Mouse (Mus musculus): Measurements from ENCODE around the gene Cnga3. TPM values are rescaled to one million over a fixed set of nuclear protein-coding genes. Genes with fewer than 3 reads are reported as not detected.

The Cnga3 gene
- under 1 TPM in 1 of 2 experiments, not detected in 1; 0.29 TPM for polyA plus RNA-seq (2017; shearing (Covaris generic))

DNA sequence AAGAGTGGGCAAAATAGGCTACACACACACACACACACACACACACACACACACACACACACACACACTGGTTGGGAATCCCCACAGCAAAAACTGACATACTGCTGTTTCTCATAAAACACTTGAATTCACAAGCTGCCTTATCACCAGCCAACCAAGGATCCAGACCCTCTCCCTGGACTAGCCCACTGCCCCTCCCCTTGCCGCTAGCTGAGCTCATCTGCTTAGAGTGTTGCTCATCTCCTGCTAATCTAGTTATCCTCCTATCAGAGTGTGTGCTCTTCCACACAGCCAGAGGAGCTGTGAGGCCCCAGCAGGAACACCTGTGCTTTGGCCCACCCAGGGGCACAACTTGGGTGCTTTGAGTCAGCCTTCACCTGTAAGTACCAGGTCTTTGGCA is at the start of gene Cnga3:
Cnga3 (plus strand) TSS at position 291 of the 400 bp plus-strand sequence.
- ATAC-seq = no peak

DNA sequence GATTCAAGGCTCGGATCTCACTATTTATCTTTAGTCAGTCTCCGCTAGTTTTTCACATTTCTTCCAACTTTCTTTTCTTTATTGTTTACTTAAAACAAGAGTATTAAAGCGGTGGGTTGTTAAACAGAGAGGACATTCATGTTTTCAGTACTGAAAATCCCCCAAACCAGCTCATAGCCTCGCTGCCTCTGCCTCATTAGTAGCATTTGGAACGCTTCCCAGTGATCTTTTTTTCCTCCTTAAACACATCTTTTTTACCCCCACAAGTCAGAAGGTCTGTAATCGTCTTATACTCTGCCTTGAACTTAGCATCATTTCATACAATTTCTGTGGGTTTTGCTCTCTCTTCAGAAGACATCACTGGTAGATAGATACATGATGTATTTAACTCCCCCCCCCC is 48.2 kb upstream of the Cnga3 start:
- ATAC-seq = no peak

DNA sequence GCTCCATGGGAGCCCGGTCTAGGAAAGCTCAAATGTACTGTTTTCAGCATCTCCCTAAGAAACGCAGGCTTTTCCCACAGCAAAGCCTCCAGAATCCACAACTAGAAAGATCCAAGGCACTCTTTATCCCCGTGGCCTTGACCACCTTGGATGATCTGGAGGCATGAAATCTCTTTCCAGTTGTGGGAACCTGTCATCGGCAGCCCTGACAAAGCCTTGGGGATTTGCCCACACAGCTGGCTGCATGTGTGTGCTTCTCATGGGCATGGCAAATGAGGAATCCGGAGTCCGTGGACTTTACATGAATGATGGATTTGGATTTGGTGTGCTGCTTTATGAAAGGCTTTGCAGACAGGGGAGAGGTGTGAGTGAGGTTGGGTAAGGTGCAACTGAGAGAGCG is 46.3 kb upstream of the Cnga3 start:
- no peak for ATAC-seq

DNA sequence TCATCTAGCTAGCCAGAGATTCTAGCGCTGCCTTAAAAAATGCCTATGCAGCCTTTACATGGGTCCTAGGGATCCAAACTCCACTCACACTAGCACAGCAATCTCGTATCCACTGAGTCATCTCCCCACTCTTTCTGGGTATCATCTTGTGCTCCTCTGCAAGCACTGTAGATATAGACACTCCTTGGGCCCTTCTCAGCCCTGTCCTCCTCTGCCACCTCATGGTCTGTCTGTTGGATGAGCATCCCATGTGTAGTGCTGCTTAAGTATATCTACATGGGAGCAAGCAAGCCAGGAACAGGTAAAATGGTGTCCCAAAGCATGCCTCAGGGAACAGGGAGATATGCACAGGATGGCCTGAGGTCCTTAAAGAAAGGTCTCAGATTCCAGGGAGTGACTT is 36.4 kb upstream of the Cnga3 start:
- ATAC-seq = no peak

DNA sequence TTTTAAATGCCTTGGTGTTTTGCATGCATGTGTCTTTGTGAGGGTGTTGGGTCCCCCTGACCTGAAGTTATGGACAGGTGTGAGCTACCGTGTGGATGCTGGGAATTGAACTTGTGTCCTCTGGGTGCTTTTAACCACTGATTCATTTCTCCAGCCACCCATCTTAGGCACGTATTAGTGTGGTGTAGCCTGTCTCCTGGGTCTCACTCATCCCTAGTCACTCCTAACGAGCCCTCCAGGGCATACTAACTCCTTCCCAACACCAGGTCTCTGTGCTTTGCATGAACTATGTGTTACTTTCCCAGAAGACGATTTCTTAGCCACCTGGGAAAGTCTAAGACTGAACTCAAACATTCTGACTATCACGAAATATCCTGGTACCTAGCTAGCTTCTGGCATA is 34.4 kb upstream of the Cnga3 start:
- ATAC-seq = no peak

DNA sequence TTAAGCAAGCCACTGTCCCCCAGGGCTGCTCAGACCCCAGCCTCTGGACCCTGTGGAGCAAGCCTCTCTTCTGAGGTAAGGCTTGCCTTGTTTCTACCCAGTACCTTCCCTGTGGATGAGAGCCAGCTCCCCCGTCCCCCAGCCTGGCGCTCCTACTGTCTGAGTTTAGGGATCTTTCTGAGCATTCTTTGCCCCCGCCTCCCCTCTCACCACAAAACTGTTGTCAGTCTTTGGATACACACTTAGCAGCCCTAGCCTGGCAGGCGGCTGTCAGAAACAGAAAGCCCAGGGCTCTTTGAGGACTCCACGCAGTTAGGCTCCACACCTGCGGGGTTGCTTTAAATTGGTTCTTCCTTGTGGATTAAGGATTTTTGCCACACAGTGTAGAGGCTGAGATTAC is 27.2 kb upstream of the Cnga3 start:
- no peak for ATAC-seq

DNA sequence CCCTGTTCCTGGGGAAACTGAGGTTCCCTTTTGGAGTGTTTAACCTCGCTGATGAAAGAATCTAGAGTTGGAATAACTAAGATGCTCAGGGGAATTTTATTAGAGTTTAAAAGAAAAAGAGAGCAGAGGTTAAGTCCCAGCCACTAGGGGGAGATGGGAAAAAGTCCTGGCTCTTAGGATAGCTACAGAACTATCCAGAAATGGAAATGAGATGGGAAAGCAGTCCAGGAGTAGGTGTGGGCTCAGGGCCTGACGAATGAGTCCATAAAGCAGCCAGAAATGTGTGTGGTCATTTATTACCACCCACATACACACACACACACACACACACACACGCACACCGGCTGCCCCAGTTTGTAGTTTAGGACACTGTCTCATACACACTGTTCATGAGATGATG is 19.6 kb upstream of the Cnga3 start:
- ATAC-seq = no peak

DNA sequence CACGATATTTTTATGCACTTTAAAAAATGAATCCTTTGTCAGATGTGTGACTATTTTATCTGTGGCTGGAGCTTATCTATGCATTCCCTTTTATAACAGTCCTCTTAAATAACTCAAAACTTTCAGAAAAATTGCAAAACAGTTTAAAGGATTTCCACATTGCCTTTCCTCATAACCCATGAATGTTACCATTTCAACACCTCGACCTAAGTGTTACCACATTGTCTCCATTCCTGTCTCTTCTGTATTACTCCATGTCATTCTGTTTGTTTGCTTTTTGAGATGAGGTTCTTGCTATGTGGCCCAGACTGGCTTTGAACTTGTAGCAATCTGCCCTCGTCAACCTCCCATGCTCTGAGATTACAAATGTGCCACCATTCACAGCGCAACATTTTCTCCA is 12.8 kb upstream of the Cnga3 start:
- no peak for ATAC-seq

DNA sequence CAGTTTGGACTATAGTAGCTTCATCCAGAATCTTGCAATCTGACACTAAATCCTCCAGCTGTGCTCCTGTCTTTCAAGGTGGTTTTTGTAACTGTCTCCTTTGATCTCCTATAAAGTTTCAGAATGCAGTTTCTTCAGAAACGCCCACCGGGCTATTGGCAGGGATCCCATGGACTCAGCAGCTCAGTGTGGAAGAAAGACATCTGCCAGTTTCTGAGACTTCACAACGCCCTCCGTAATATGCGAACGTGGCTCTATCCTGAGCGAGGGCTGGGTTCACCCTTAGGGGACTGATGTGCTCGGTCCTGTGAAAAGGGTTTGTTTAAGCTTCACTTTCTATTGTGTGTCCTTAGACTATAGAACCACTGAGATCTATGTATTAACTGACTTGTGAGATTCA is 6.5 kb upstream of the Cnga3 start:
- no peak for ATAC-seq

DNA sequence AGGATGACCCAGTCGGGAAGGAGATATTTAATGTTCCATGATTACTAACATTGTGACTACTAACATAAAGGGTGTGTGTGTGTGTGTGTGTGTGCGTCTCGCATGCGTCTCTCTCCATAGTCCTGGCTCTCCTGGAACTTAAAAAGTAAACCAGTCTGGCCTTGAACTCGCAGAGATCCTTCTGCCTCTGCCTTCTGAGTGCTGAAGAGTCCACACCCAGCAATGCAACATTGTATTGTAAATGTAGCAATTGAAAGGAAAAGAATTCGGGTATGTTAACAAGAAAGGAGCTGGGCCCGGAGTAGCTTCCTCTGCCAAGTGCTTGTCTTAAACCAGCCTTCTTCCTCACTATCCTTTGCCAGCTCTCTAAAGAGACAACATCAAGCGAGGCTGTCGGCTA is 1.9 kb upstream of the Cnga3 start:
- no peak for ATAC-seq

DNA sequence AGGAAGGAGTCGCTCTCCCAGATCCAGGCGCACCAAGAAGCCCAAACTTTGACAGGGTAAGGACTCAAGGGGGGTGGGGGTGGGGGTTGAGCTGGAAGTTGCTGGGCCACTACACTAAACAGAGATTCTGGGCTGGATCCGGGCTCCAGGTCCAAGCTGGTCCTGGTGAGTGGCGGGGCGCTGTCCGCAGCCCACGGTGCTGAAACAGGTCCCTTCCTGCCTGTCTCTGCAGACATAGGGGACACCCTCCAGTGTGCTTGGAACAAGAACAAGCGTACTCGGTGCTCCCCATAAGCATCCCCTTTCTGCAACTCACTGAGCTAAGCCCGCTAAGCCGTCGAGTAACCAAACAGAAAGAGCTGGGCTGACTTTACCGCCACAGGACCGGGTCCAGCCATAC is 4.2 kb downstream of the Cnga3 start:
- no peak for ATAC-seq

DNA sequence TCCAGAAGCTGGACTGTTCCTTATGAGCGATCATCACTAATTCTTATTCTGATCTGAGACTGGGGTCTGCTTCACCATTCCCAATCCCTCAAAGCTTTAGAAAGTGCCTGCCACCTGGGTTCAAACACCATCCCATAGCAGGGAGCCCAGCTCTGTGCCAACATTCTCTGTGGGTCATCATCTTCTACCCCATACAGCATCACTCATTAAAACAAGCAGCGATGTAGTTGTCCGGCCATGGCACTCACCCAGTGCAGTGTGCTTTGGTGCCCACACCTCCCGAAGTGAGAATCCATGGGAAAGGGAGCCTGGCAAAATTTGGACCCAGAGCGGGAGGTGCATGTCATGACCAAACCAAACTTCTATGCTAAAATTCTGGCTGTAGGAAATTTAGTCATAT is 5.4 kb downstream of the Cnga3 start:
- no peak for ATAC-seq

DNA sequence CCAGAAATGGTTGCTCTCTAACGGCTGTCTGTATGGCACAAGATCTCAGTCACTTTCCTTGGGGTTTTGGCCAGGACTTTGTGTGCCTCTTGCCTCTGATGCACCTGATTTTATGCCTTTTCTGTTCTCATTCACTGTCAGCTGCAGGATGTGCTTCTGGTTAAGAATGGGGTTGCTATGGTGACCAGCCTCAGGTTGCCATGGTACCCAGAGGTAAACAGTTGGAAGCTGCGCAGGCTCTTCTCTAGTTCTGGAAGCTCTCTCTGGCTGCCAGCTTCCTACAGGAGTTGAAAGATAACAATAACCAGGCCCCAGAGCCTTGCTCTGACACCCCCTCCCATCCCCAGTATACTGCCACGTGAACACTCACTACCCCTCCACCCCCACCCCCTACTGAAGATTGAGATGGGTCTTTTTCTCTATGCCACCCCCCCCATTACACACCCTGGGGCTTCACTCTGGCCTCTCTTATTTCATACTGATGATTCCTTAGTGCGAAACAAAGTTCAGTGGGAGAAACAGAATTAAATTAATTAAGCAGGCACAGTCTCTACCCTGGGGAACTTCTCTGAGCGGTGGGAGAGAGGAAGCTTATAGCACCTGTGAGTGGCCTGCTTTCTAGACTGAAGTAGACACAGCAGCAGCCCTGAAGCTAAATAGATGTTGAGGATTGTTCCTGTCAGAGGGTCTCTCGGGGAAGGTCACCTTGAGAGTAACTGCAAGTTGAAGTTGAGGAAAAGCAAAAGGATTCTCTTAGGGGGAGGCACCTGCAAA is 6.1 kb downstream of the Cnga3 start:
- no peak for ATAC-seq

DNA sequence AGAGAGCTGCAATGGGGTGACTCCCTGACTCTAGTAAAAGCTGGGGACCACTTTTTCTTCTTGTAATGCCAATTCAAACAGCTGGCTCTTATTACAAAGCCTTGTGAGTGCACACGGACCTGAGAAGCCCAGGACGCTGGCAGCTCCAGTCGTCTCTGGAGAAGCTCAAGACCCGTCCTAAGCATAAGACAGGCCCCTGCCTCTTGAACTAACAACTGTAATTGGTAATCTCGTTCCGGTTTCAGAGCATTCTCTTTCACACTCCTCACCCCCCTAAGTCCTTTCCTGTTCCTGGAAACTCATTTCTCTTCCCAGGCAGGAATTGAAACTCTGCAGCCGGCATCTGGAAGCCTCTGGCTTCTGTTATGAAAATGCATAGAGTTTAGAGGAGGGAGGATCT is 7.8 kb downstream of the Cnga3 start:
- ATAC-seq = no peak

DNA sequence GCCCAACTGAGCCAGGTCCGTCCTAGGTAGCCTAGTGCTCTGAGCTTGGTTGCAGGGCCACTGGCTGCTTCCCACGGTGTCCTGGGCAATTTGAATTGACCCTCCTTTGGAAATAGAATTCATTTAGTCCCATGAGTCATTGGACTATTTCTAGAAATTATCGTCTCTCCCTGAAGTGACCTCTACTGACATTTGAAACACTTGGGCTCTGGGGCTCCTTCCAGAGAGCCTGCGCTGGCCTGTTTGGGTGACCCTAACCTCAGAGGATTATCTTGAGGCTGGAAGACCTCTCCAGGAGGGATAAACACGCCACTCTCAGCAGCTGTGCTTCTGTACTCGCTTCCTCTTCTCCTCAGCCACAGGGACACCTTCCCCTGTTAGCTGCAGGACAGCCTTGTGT is 16.2 kb downstream of the Cnga3 start:
- ATAC-seq = no peak

DNA sequence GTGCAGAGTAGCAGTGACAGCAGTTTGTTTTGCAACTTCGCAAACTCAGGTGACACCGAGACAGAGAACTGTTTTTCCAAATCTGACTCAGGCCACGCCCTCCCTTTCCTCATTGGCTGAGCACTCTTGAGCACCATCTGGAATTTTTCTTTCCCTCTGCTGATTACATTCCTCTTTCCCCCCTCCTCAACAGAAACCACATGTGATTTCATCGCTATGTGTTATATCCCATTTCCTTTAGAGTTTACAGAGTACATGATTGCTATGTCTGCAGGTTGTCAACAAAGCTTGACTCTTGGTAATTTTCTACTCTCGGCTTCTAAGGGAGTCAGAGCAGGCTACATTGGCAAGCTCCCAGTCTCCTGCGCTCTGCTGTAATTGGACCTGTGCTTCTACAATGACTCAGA is 17.1 kb downstream of the Cnga3 start:
- no peak for ATAC-seq

DNA sequence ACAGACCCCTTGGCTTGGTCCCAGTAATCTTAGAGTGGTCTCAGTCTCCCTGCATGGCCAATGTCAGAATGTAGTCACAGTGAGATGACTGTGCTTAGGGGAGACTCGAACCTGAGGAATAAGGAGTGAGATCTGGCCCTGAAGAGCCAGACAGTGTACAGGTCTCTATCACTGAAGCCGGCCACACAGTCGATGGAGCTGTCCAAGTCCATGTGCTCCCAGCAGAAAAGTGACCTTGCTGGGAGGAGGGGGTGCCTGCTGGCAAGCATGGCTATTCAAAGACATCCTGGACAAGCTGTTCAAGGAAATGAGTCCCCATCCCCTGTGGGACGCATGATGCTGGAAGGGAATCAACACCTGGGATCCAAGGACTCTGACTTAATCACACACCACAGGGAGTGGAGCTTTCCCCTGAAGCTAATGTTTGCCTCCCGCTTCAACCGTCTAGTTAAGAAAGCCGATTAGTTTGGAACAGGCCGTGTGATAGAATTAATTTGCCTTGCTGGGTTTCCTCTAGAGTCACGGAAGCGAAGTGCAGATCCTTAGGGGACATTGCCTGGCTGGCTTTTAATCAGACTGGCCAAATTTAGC is 24.9 kb downstream of the Cnga3 start:
- ATAC-seq = no peak

DNA sequence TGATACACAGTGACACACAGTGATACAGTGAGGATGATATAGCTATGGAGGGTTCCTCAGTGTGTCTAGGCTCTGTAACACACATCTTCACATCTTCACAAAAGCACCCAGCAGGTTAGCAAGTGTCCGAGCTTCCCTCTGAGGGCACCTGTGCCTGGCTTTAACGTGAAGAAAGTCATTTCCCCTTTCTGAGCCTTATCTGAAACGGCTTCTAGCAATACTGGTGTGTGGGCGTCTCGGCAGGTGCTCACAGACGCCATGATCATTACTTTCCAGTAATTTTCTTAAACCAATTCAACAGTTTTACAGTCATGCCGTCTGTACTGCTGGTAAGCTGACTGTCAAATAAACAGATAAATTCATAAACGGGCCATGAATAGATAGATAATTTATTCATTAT is 28.0 kb downstream of the Cnga3 start:
- no peak for ATAC-seq

DNA sequence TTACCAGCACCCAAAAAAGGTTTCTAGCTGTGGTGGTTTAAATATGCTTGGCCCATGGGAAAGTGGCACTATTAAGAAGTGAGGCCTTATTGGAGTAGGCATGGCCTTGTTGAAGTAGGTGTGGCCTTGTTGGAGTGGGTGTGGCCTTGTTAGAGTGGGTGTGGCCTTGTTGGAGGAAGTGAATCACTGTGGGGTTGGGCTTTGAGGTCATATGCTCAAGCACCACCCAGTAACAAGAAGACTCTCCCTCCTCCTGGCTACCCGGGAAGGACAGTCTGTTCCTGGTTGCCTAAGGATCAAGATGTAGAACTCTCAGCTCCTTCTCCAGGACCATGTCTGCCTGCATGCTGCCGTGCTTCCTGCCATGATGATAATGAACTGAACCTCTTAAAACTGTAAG is 32.2 kb downstream of the Cnga3 start:
- no peak for ATAC-seq

DNA sequence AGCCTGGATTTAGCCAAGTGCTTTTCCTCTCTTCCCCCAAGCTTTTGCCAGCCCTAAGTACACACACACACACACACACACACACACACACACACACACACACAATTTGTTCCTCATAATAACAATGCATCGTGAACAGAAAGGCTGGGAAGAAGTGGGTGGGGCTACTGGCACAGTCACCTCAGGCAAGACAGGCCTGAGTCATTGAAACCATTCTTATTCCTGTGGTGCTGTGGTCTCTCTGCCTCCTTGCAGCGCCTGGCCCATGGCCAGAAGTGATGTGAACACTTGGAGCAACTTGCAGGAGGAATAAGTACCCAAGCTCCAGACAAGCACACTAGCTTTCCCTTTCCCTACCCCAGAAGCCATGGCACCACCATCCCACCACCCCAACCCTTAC is 34.2 kb downstream of the Cnga3 start:
- no peak for ATAC-seq

DNA sequence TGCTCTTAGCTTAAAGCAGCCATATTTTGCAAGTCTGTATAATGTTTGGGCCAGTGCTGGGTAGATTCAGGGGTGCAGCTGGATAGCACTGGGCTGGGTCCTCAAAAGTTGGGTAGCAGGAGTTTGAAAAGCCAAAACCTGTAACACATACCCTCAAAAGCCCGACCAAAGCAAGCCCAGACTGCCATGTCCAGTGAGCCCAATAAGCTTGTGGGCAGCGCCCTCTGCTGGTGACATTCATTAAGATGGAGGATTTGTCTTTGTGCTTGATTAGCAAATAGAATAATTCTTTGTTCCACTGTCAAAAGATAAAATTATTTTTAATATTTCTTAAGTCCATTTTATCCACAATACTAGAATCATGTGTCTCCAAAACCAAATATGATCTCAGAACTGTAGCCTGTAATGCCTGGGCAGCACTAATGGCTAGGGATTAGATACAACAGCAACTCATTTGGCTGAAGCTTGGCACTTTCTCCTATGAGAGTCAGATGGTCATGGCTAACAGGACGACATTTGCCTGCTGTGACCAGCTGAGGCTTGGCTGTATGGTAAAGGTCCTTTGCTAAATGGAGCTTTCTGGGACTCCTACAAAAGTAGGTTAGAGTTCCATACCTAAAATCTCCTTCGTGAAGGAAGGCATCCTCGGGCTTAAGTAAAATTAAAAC is 36.5 kb downstream of the Cnga3 start:
- no peak for ATAC-seq

DNA sequence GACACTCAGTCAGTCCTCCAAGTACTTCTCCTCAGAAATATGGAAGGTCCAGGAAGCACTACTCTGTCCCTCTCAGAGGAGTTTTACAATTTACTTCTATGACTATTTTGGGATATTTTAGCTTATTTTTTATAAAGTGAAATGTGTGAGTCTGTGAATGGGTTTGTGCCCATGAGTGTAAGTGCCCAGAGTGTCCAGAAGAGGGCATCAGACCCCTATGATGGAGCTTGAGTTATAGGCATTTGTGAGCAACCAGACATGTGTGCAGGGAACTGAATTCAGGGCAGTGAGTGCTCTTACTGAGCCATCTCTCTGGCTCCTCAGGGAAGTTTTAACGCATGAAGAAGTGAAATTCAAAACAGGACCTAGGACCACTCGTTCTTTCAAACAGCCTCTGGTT is 44.2 kb downstream of the Cnga3 start:
- ATAC-seq = no peak

DNA sequence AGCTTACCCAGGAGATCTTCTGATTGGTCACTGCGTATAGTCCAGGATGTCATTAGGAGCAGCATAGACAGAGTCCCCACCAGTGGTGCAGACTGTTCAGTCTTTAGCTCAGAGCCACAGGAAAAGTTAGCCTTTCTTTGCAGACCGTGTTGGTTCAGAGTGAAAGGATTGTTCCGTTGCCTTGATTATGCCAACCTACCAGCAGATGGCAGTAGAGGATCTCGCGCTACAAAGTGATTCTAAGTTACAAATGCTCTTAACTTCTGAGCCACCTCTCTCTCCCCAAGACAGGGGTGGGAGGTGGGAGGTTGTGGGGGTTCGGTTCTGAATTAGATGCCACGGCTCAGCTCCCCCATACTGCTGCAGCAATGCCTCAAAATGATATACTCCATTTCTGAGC is 58.2 kb downstream of the Cnga3 start:
- ATAC-seq = peak; percentile 80

DNA sequence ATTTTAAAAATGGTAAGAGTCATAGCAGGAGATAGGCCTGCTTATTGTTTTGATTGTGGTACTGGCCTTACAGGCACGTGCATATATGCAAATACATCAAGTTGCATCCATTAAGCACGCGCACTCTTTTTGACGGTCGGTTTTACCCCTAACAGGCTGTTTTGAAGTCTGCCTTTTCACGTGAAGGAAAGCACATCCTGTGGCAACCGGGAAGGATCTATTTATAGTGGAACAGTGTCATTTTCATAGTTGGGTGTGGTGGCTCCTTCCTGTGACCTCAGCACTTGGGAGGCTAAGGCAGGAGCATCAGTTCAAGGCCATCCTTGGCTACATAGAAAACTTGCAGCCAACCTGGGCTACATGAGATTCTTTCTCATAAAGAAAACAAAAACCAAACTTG is 72.3 kb downstream of the Cnga3 start:
- ATAC-seq = no peak
